ENCODE assay signal across 7 mouse cellular contexts in the genomic region with DNA sequence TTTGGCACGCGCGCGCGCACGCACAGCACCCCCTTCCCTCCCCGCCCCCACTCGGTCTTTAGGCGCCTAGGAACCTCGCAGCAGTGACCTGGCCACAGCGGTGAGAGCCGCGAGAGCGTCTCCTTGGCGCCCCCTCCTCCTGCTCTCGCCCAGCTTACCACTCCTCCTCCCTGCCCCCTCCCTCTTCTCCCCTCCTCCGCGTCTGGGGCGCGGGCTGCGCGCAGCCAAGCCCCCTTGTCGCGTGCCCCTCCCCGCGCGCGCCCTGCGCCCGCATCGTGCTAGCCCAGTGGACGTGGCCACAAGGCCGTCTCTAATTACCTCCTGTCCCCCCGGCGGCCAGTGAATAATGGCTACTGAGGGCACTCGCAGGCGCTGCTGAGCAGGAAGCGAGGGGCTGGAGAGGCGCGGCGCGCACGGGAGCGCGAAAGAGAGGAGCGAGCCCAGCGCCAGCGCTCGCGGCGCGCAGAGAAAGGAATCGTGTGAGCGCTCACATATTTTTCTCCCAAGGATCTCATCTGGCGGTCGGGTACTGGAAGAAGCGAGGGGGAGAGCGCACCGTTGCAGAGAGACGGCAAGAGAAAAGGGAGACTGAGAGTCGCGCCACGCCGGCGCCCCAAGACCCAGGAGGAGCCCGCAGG. TPM values are rescaled to one million over a fixed set of nuclear protein-coding genes. Genes with fewer than 3 reads are reported as not detected.
DNase-seq lines count a peak whose midpoint lies in the region; ATAC-seq lines count a peak whose summit lies in the region.

No protein-coding gene starts in this region.

- no peaks in the 10 kb centered on the region for H3K9me3 ChIP-seq in intestine, embryonic 14.5 days (ENCODE audit: control insufficient read depth, low read length)
- H3K9me3 ChIP-seq in limb, embryonic 13.5 days, result no peaks in the 10 kb centered on the region
- H3K9me3 ChIP-seq in midbrain, embryonic 13.5 days, result no peaks in the 10 kb centered on the region
- no peaks in the 10 kb centered on the region for H3K9me3 ChIP-seq in stomach, embryonic 14.5 days (ENCODE audit: control insufficient read depth, low read depth, low read length)

- H3K9ac ChIP-seq in intestine, embryonic 14.5 days (ENCODE audit: low read length), result peak overlapping the region; percentile 63
- H3K9ac ChIP-seq in limb, embryonic 13.5 days, result peak overlapping the region; percentile 83
- H3K9ac ChIP-seq in midbrain, embryonic 13.5 days (replicated peaks), result peak overlapping the region; percentile 91
- peak overlapping the region; percentile 55 for H3K9ac ChIP-seq in stomach, embryonic 14.5 days (replicated peaks; ENCODE audit: low read depth, low read length)

- peak overlapping the region; percentile 58 for H3K4me3 ChIP-seq in intestine, embryonic 14.5 days (ENCODE audit: low read depth, low read length)
- peak overlapping the region; percentile 64 for H3K4me3 ChIP-seq in limb, embryonic 13.5 days
- peak overlapping the region; percentile 82 for H3K4me3 ChIP-seq in midbrain, embryonic 13.5 days (replicated peaks)
- H3K4me3 ChIP-seq in stomach, embryonic 14.5 days (ENCODE audit: low read depth, low read length), result peak overlapping the region; percentile 62

- no peaks in the 10 kb centered on the region for H3K27me3 ChIP-seq in intestine, embryonic 14.5 days (replicated peaks; ENCODE audit: control insufficient read depth, insufficient read depth, low read length)
- no peaks in the 10 kb centered on the region for H3K27me3 ChIP-seq in limb, embryonic 13.5 days
- no peaks in the 10 kb centered on the region for H3K27me3 ChIP-seq in midbrain, embryonic 13.5 days
- no peaks in the 10 kb centered on the region for H3K27me3 ChIP-seq in stomach, embryonic 14.5 days (ENCODE audit: control insufficient read depth, insufficient read depth, low read length)

- peaks cover 22% of the 10 kb centered on the region for H3K4me1 ChIP-seq in intestine, embryonic 14.5 days (replicated peaks; ENCODE audit: control insufficient read depth, insufficient read depth, low read length)
- H3K4me1 ChIP-seq in limb, embryonic 13.5 days, result peaks cover 39% of the 10 kb centered on the region
- H3K4me1 ChIP-seq in midbrain, embryonic 13.5 days (replicated peaks), result peaks cover 56% of the 10 kb centered on the region
- peaks cover 22% of the 10 kb centered on the region for H3K4me1 ChIP-seq in stomach, embryonic 14.5 days (ENCODE audit: control insufficient read depth, insufficient read depth, low read length)

- ATAC-seq in intestine, embryonic 14.5 days (replicated peaks; ENCODE audit: low FRiP score, low TSS enrichment, low read depth), result peak; percentile 78
- ATAC-seq in limb, embryonic 13.5 days (ENCODE audit: low FRiP score, low read depth), result peak; percentile 81
- peak; percentile 87 for ATAC-seq in midbrain, embryonic 13.5 days
- peak; percentile 76 for ATAC-seq in stomach, embryonic 14.5 days (ENCODE audit: insufficient number of reproducible peaks, insufficient read depth, low FRiP score, low read depth)

- H3K4me2 ChIP-seq in intestine, embryonic 14.5 days (ENCODE audit: low read length), result peak overlapping the region; percentile 86
- peak overlapping the region; percentile 93 for H3K4me2 ChIP-seq in limb, embryonic 13.5 days (replicated peaks)
- H3K4me2 ChIP-seq in midbrain, embryonic 13.5 days (replicated peaks), result peak overlapping the region; percentile 82
- peak overlapping the region; percentile 96 for H3K4me2 ChIP-seq in stomach, embryonic 14.5 days (replicated peaks; ENCODE audit: low read depth, low read length)

- WGBS in intestine, embryonic 14.5 days, result under 1% methylated on average over 60 of the region's 66 CpGs
- WGBS in limb, embryonic 13.5 days, result under 1% methylated on average over 65 of the region's 66 CpGs
- under 1% methylated on average over 64 of the region's 66 CpGs for WGBS in midbrain, embryonic 13.5 days
- WGBS in stomach, embryonic 14.5 days, result under 1% methylated on average over 64 of the region's 66 CpGs

- peak overlapping the region; percentile 78 for H3K27ac ChIP-seq in intestine, embryonic 14.5 days (ENCODE audit: low read depth)
- H3K27ac ChIP-seq in limb, embryonic 13.5 days, result peak overlapping the region; percentile 89
- H3K27ac ChIP-seq in midbrain, embryonic 13.5 days, result peak overlapping the region; percentile 97
- peak overlapping the region; percentile 90 for H3K27ac ChIP-seq in stomach, embryonic 14.5 days (ENCODE audit: low read length)

- DNase-seq in adrenal gland, adult 8-10 months, result peak; percentile 21
- DNase-seq in cerebellum, postnatal 14 days, result peak; percentile 78 to 83
- DNase-seq in frontal cortex, postnatal 36 days (ENCODE audit: low spot score in 2 of 2), result peak; percentile 64 to 67
- DNase-seq in intestine, embryonic 14.5 days (ENCODE audit: low spot score), result peak; percentile 85

- peaks cover 17% of the 10 kb centered on the region for H3K36me3 ChIP-seq in intestine, embryonic 14.5 days (ENCODE audit: control insufficient read depth, insufficient read depth, low read length)
- peaks cover 20% of the 10 kb centered on the region for H3K36me3 ChIP-seq in limb, embryonic 13.5 days
- peaks cover 10% of the 10 kb centered on the region; the same call in 1 of the 2 replicates for H3K36me3 ChIP-seq in midbrain, embryonic 13.5 days
- 0 out of 2 replicates have a peak, but pooled peaks cover 3% of the 10 kb centered on the region for H3K36me3 ChIP-seq in stomach, embryonic 14.5 days (ENCODE audit: control insufficient read depth, insufficient read depth, low read length)

RNA-seq across cellular contexts. Expression of gene Rai1, which starts 35.0 kb away (rescaled TPM):
- total RNA-seq in adrenal gland, adult 8-10 months (2022), result 10 to 100 TPM; 46.6 to 87.7 (median 60.0) TPM
- 28.2 and 31.2 TPM in 2 replicates for polyA plus RNA-seq in intestine, embryonic 14.5 days (2014; fragmentation: Nextera tagmentation; extraction: Ambion mirVana)
- 27.3 and 29.6 TPM in 2 replicates for polyA plus RNA-seq in limb, embryonic 13.5 days (2015; fragmentation: Nextera tagmentation; extraction: Ambion mirVana)
- polyA plus RNA-seq in midbrain, embryonic 13.5 days (2015; fragmentation: Nextera tagmentation; extraction: Ambion mirVana), result 32.7 and 33.8 TPM in 2 replicates
- polyA plus RNA-seq in stomach, embryonic 14.5 days (2014; fragmentation: Nextera tagmentation; extraction: Ambion mirVana), result 29.1 and 30.6 TPM in 2 replicates

Comparison
In these comparisons a context has a peak if more than half of its experiments do, and no peak if none do; other contexts are left out.
1. Peak in every context shown above with its lines: DNase-seq, ATAC-seq, H3K4me3 ChIP-seq and H3K27ac ChIP-seq.
2. DNase-seq: peak in every context shown above with its lines; median percentile 85 in intestine, embryonic 14.5 days; 80 in cerebellum, postnatal 14 days; 66 in frontal cortex, postnatal 36 days; 21 in adrenal gland, adult 8-10 months.